15 mouse cellular contexts compared by ENCODE assay signal in genomic region chr9:93232562-93232961, GRCm38 (mm10).
"Had no signal": no experiment of that assay in that cellular context is flagged by ENCODE, and none has a peak within 500 bp of the region (broad histone marks: within the 10 kb centered on the region; RNA-seq: fewer than 3 reads in every experiment).

No protein-coding gene starts in this region.

- H3K4me1 ChIP-seq: neural tube, embryonic 15.5 days; stomach, embryonic 15.5 days had no signal

- H3K27ac ChIP-seq: neural tube, embryonic 15.5 days; stomach, embryonic 15.5 days; stomach, postnatal 0 days had no signal

- H3K9me3 ChIP-seq: neural tube, embryonic 15.5 days; stomach, embryonic 15.5 days had no signal

- H3K9ac ChIP-seq: neural tube, embryonic 15.5 days; stomach, embryonic 15.5 days had no signal

- DNase-seq: retina, postnatal 1 day; right cerebral cortex, adult 18-20 months; right cerebral cortex, postnatal 14 days; right cerebral cortex, postnatal 25 days; right cerebral cortex, postnatal 4 days; spleen, adult 18-20 months; thymus, adult 18-20 months; thymus, adult 2 months; thymus, postnatal 14 days; thymus, postnatal 25 days; thymus, postnatal 36 days; thymus, postnatal 4 days had no signal

- H3K36me3 ChIP-seq: neural tube, embryonic 15.5 days; stomach, embryonic 15.5 days had no signal

- H3K27me3 ChIP-seq: neural tube, embryonic 15.5 days; stomach, embryonic 15.5 days had no signal

- H3K4me2 ChIP-seq: neural tube, embryonic 15.5 days; stomach, embryonic 15.5 days had no signal

- H3K4me3 ChIP-seq: neural tube, embryonic 15.5 days; stomach, embryonic 15.5 days had no signal
